Mouse (Mus musculus): ENCODE measurements around the gene Haus3.

DNA sequence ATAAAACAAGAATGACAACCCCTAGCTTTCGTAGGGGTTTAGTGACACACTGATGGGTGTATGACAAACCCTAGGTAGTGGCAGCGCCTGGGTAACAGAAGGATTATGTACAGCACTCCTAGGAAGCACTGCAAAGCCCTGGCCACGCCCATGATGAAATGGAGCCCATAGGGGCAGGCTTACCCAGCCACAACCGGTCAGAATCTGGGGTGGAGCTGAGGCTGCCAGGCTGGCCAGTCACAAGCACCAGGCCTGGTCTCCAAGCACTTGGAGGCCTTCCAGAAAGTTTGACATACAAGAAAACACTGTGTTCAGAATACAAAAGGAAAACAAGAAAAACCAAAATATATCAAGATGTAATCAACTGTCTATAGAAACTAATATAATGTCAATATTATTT is 21.7 kb upstream of the Haus3 start:
- TF ChIP-seq CTCF (IDR thresholded peaks at IDR 0.05; ENCODE audit: low read depth, low read length) (no peak), POLR2AphosphoS5 (IDR thresholded peaks at IDR 0.05; ENCODE audit: insufficient replicate concordance, low read depth, low read length) (no peak), TAL1 (conservative IDR thresholded peaks at IDR 0.05; ENCODE audit: low read depth, low read length) (no peak), GATA1 (IDR thresholded peaks at IDR 0.05; ENCODE audit: borderline replicate concordance, low read length) (no peak)
